Mouse (Mus musculus) intestine, embryonic 16.5 days (tissue): ENCODE results near the gene Mat2a. TPM values are rescaled to one million over a fixed set of nuclear protein-coding genes. Genes with fewer than 3 reads are reported as not detected.

Experiments used
- ATAC-seq: fragments of 200-750 bp; cut with Nextera tagmentation; 2 replicates; pipeline ENCODE4 v1.8.0; 2017; ENCODE audit warnings: moderate TSS enrichment, moderate library complexity
- H3K27ac ChIP-seq: fragments of 300-500 bp; sonication (generic); 2 replicates; pipeline ENCODE4 v1.5.1; 2014; ENCODE audit warnings: mild to moderate bottlenecking, low read length
- H3K27me3 ChIP-seq: fragments of 300-500 bp; sonication (generic); replicated peaks from 2 replicates; pipeline ENCODE4 v1.6.1; 2014; ENCODE audit warnings: low read length, control low read depth, mixed read lengths; ENCODE audit not compliant: control insufficient read depth, insufficient read depth
- H3K36me3 ChIP-seq: fragments of 300-500 bp; sonication (generic); 2 replicates; pipeline ENCODE4 v1.6.1; 2014; ENCODE audit warnings: low read length, control low read depth; ENCODE audit not compliant: control insufficient read depth, insufficient read depth
- H3K4me1 ChIP-seq: fragments of 300-500 bp; sonication (generic); 2 replicates; pipeline ENCODE4 v1.6.1; 2014; ENCODE audit warnings: low read length, control low read depth, mixed read lengths; ENCODE audit not compliant: control insufficient read depth, insufficient read depth
- H3K4me2 ChIP-seq: fragments of 300-500 bp; sonication (generic); 2 replicates; pipeline ENCODE4 v1.6.1; 2014; ENCODE audit warnings: low read depth, low read length, control low read depth
- H3K4me3 ChIP-seq: fragments of 300-500 bp; sonication (generic); 2 replicates; pipeline ENCODE4 v1.5.1; 2014; ENCODE audit warnings: mild to moderate bottlenecking, low read length
- H3K9ac ChIP-seq: fragments of 300-500 bp; sonication (generic); 2 replicates; pipeline ENCODE4 v1.6.1; 2014; ENCODE audit warnings: low read depth, low read length
- H3K9me3 ChIP-seq: fragments of 300-500 bp; sonication (generic); 2 replicates; pipeline ENCODE4 v1.6.1; 2016; ENCODE audit warnings: low read length, control low read depth; ENCODE audit not compliant: control insufficient read depth
- WGBS: fragments of 180-500 bp; shearing (Covaris S2); extraction: QIAGEN DNeasy Blood & Tissue Kit; methylation state at CpG from one replicate; pipeline ENCODE4 v1.1.7; 2014; 5-methylcytosine and 5-hydroxymethylcytosine counted together
- polyA plus RNA-seq: library from polyadenylated mRNA; unstranded; fragments of >200 nt; fragmentation: Nextera tagmentation; extraction: Ambion mirVana; gene quantifications from 2 replicates; pipeline ENCODE4 v1.2.1, GENCODE M21; 2015

Gene Mat2a
- polyA plus RNA-seq, 1 experiment from 2014 or later, result 293 TPM

- peaks cover 24% of the 10 kb centered on the region for H3K4me1 ChIP-seq
- peaks cover 6% of the 10 kb centered on the region for H3K36me3 ChIP-seq
- peak; percentile 90 for ATAC-seq
- WGBS, result 1% methylated on average over 33 of the region's 33 CpGs
- H3K27me3 ChIP-seq, result no peaks in the 10 kb centered on the region
- peak within 1 kb of the TSS; percentile 87 for H3K9ac ChIP-seq
- H3K4me3 ChIP-seq, result peak within 1 kb of the TSS; percentile 56
- H3K27ac ChIP-seq, result peak within 1 kb of the TSS; percentile 93
- peak within 1 kb of the TSS; percentile 81 for H3K4me2 ChIP-seq
- H3K9me3 ChIP-seq, result no peaks in the 10 kb centered on the region
These were observed 49.2 kb downstream of the Mat2a start, which contains the start of gene Vamp8 for GRCm38 (mm10) chr6:72389941-72390771. Gene Vamp8 (minus strand): TSS chr6:72390703.

GRCm38 (mm10) chr6:72389471-72389940 lies 49.9 kb downstream of the Mat2a start:
- H3K36me3 ChIP-seq, result peaks cover 9% of the 10 kb centered on the region
- peak overlapping the region; percentile 93 for H3K27ac ChIP-seq
- H3K4me3 ChIP-seq, result peak overlapping the region; percentile 56
- WGBS, result 11% methylated on average over 13 of the region's 13 CpGs
- peak overlapping the region; percentile 87 for H3K9ac ChIP-seq
- peaks cover 24% of the 10 kb centered on the region for H3K4me1 ChIP-seq
- H3K4me2 ChIP-seq, result peak overlapping the region; percentile 81
- peak; percentile 78 for ATAC-seq
- no peaks in the 10 kb centered on the region for H3K27me3 ChIP-seq
- no peaks in the 10 kb centered on the region for H3K9me3 ChIP-seq

GRCm38 (mm10) chr6:72388791-72389329 lies 50.5 kb downstream of the Mat2a start:
- peak overlapping the region; percentile 56 for H3K4me3 ChIP-seq
- H3K4me1 ChIP-seq, result peaks cover 24% of the 10 kb centered on the region
- H3K4me2 ChIP-seq, result peak overlapping the region; percentile 81
- WGBS, result 76% methylated on average over 6 of the region's 6 CpGs
- ATAC-seq, result no peak
- peak overlapping the region; percentile 87 for H3K9ac ChIP-seq
- 0 out of 2 replicates have a peak overlapping the region, but pooled peaks have one; percentile 93 for H3K27ac ChIP-seq
- no peaks in the 10 kb centered on the region for H3K9me3 ChIP-seq
- peaks cover 9% of the 10 kb centered on the region for H3K36me3 ChIP-seq
- H3K27me3 ChIP-seq, result no peaks in the 10 kb centered on the region

GRCm38 (mm10) chr6:72388266-72388665 lies 51.1 kb downstream of the Mat2a start:
- Histone ChIP-seq H3K36me3 (peaks cover 9% of the 10 kb centered on the region), H3K27me3 (no peaks in the 10 kb centered on the region), H3K4me1 (peaks cover 24% of the 10 kb centered on the region), H3K4me3 (no peak overlapping the region; the same call in 1 of the 2 replicates), H3K9me3 (no peaks in the 10 kb centered on the region), H3K27ac (no peak overlapping the region), H3K4me2 (no peak overlapping the region), H3K9ac (no peak overlapping the region)
- WGBS, result 64% methylated on average over 10 of the region's 10 CpGs
- no peak for ATAC-seq

GRCm38 (mm10) chr6:72387816-72388215 lies 51.5 kb downstream of the Mat2a start:
- Histone ChIP-seq H3K27me3 (no peaks in the 10 kb centered on the region), H3K4me2 (no peak overlapping the region), H3K9ac (no peak overlapping the region), H3K27ac (no peak overlapping the region), H3K4me3 (no peak overlapping the region), H3K9me3 (no peaks in the 10 kb centered on the region), H3K36me3 (peaks cover 9% of the 10 kb centered on the region), H3K4me1 (peaks cover 24% of the 10 kb centered on the region)
- WGBS, result 77% methylated on average over 3 of the region's 3 CpGs
- ATAC-seq, result no peak

GRCm38 (mm10) chr6:72386561-72386960 lies 52.8 kb downstream of the Mat2a start:
- Histone ChIP-seq H3K27me3 (no peaks in the 10 kb centered on the region), H3K4me1 (peaks cover 24% of the 10 kb centered on the region), H3K9ac (no peak overlapping the region), H3K9me3 (no peaks in the 10 kb centered on the region), H3K4me3 (no peak overlapping the region), H3K36me3 (peaks cover 9% of the 10 kb centered on the region), H3K27ac (no peak overlapping the region), H3K4me2 (no peak overlapping the region)
- no peak for ATAC-seq
- WGBS, result 86% methylated on average over 2 of the region's 2 CpGs

- no peak overlapping the region for H3K4me2 ChIP-seq
- no peaks in the 10 kb centered on the region for H3K9me3 ChIP-seq
- no peak overlapping the region for H3K9ac ChIP-seq
- no peak for ATAC-seq
- peaks cover 18% of the 10 kb centered on the region for H3K4me1 ChIP-seq
- peaks cover 9% of the 10 kb centered on the region for H3K36me3 ChIP-seq
- no peaks in the 10 kb centered on the region for H3K27me3 ChIP-seq
- no peak overlapping the region for H3K4me3 ChIP-seq
- 84% methylated on average over 4 of the region's 4 CpGs for WGBS
- H3K27ac ChIP-seq, result no peak overlapping the region
These were observed 54.1 kb downstream of the Mat2a start for GRCm38 (mm10) chr6:72385258-72385657.

GRCm38 (mm10) chr6:72383952-72384351 lies 55.4 kb downstream of the Mat2a start:
- no peak overlapping the region for H3K9ac ChIP-seq
- H3K27ac ChIP-seq, result no peak overlapping the region
- H3K9me3 ChIP-seq, result no peaks in the 10 kb centered on the region
- 90% methylated on average over 7 of the region's 7 CpGs for WGBS
- H3K4me2 ChIP-seq, result no peak overlapping the region
- no peaks in the 10 kb centered on the region for H3K27me3 ChIP-seq
- peaks cover 12% of the 10 kb centered on the region for H3K4me1 ChIP-seq
- ATAC-seq, result no peak
- peaks cover 9% of the 10 kb centered on the region for H3K36me3 ChIP-seq
- no peak overlapping the region for H3K4me3 ChIP-seq

- H3K27ac ChIP-seq, result no peak overlapping the region
- ATAC-seq, result no peak
- no peaks in the 10 kb centered on the region for H3K27me3 ChIP-seq
- WGBS, result 86% methylated on average over 6 of the region's 6 CpGs
- no peak overlapping the region for H3K9ac ChIP-seq
- H3K9me3 ChIP-seq, result no peaks in the 10 kb centered on the region
- H3K4me1 ChIP-seq, result peaks cover 5% of the 10 kb centered on the region
- H3K4me2 ChIP-seq, result no peak overlapping the region
- no peak overlapping the region for H3K4me3 ChIP-seq
- H3K36me3 ChIP-seq, result peaks cover 9% of the 10 kb centered on the region
These were observed 56.1 kb downstream of the Mat2a start for GRCm38 (mm10) chr6:72383142-72383820.
